In genomic region chr5:92078751-92079150, GRCm38 (mm10) we compare ENCODE assay signal across 27 mouse cellular contexts. TPM values are rescaled to one million over a fixed set of nuclear protein-coding genes. Genes with fewer than 3 reads are reported as not detected.
DNase-seq lines count a peak whose midpoint lies in the region; ATAC-seq and TF ChIP-seq lines count a peak whose summit lies in the region.
"Had no signal": no experiment of that assay in that cellular context is flagged by ENCODE, and none has a peak within 500 bp of the region (broad histone marks: within the 10 kb centered on the region; RNA-seq: fewer than 3 reads in every experiment).

No protein-coding gene starts in this region.

- TF ChIP-seq CTCF in ES-Bruce4 (IDR thresholded peaks at IDR 0.05; ENCODE audit: low read depth, low read length), result no peak
- TF ChIP-seq CTCF in liver, embryonic 14.5 days (IDR thresholded peaks at IDR 0.05; ENCODE audit: low read depth), result no peak

- no peak for ATAC-seq in heart, embryonic 13.5 days (ENCODE audit: extremely low read depth, insufficient number of reproducible peaks, low FRiP score, low TSS enrichment)
- no peak for ATAC-seq in liver, embryonic 12.5 days
- ATAC-seq in liver, embryonic 14.5 days (ENCODE audit: insufficient read depth), result no peak
- ATAC-seq: inflammation-experienced regulatory T-cells, adult 6 months; Patski had no signal

- no peak overlapping the region for H3K9ac ChIP-seq in heart, embryonic 13.5 days
- no peak overlapping the region for H3K9ac ChIP-seq in liver, embryonic 12.5 days
- no peak overlapping the region for H3K9ac ChIP-seq in ES-Bruce4 (ENCODE audit: low read depth, poor library complexity, severe bottlenecking)
- H3K9ac ChIP-seq in liver, embryonic 14.5 days (replicated peaks), result no peak overlapping the region
- H3K9ac ChIP-seq: embryonic facial prominence, embryonic 12.5 days; forebrain, embryonic 12.5 days; hindbrain, embryonic 14.5 days; limb, embryonic 15.5 days; lung, embryonic 14.5 days; neural tube, embryonic 12.5 days had no signal

- no peaks in the 10 kb centered on the region for H3K27me3 ChIP-seq in heart, embryonic 13.5 days (replicated peaks)
- H3K27me3 ChIP-seq in liver, embryonic 12.5 days (replicated peaks), result no peaks in the 10 kb centered on the region
- H3K27me3 ChIP-seq in ES-Bruce4 (ENCODE audit: control insufficient read depth, insufficient read depth, low read length, poor library complexity, severe bottlenecking), result no peaks in the 10 kb centered on the region
- H3K27me3 ChIP-seq in liver, embryonic 14.5 days (ENCODE audit: control insufficient read depth, insufficient read depth, low read length), result no peaks in the 10 kb centered on the region
- H3K27me3 ChIP-seq: embryonic facial prominence, embryonic 12.5 days; forebrain, embryonic 12.5 days; limb, embryonic 15.5 days; neural tube, embryonic 12.5 days; Patski had no signal

- H3K4me1 ChIP-seq in heart, embryonic 13.5 days, result peaks cover 49% of the 10 kb centered on the region
- peaks cover 76% of the 10 kb centered on the region for H3K4me1 ChIP-seq in liver, embryonic 12.5 days
- peaks cover 2% of the 10 kb centered on the region for H3K4me1 ChIP-seq in ES-Bruce4 (ENCODE audit: control insufficient read depth, insufficient read depth, low read length)
- peaks cover 34 to 41% of the 10 kb centered on the region in 2 experiments for H3K4me1 ChIP-seq in liver, embryonic 14.5 days (replicated peaks; ENCODE audit: control insufficient read depth in 2 of 2, insufficient read depth in 2 of 2, low read length in 1 of 2)

- intact Hi-C loops in heart, postnatal 36 days (cut with DNase I), result no loop called here

- no peak for TF ChIP-seq POLR2A in ES-Bruce4 (IDR thresholded peaks at IDR 0.05; ENCODE audit: insufficient read depth, low read length)

- no peak for TF ChIP-seq EP300 in ES-Bruce4 (IDR thresholded peaks at IDR 0.05; ENCODE audit: insufficient read depth, low read depth, low read length)
- TF ChIP-seq EP300 in liver, embryonic 14.5 days (IDR thresholded peaks at IDR 0.05; ENCODE audit: low read depth), result no peak

- H3K4me2 ChIP-seq in heart, embryonic 13.5 days, result peak overlapping the region; percentile 33
- peak overlapping the region; percentile 33 for H3K4me2 ChIP-seq in liver, embryonic 12.5 days
- H3K4me2 ChIP-seq in liver, embryonic 14.5 days (ENCODE audit: low read depth), result peak overlapping the region; percentile 24; the same call in 1 of the 2 replicates
- H3K4me2 ChIP-seq: embryonic facial prominence, embryonic 12.5 days; forebrain, embryonic 12.5 days; hindbrain, embryonic 14.5 days; limb, embryonic 15.5 days; lung, embryonic 14.5 days; neural tube, embryonic 12.5 days had no signal

- H3K4me3 ChIP-seq in heart, embryonic 13.5 days, result no peak overlapping the region
- no peak overlapping the region for H3K4me3 ChIP-seq in liver, embryonic 12.5 days
- no peak overlapping the region for H3K4me3 ChIP-seq in ES-Bruce4 (ENCODE audit: low read depth, low read length)
- H3K4me3 ChIP-seq in liver, embryonic 14.5 days (ENCODE audit: insufficient read depth in 1 of 2, low read depth in 2 of 2, low read length in 2 of 2), result no peak overlapping the region
- H3K4me3 ChIP-seq: embryonic facial prominence, embryonic 12.5 days; erythroblast, embryonic 14.5 days; forebrain, embryonic 12.5 days; limb, embryonic 15.5 days; neural tube, embryonic 12.5 days had no signal

- H3K27ac ChIP-seq in heart, embryonic 13.5 days (replicated peaks), result peak overlapping the region; percentile 65
- H3K27ac ChIP-seq in liver, embryonic 12.5 days, result 0 out of 2 replicates have a peak overlapping the region, but pooled peaks have one; percentile 20
- 0 out of 2 replicates have a peak overlapping the region, but pooled peaks have one; percentile 49 for H3K27ac ChIP-seq in ES-Bruce4 (ENCODE audit: insufficient read depth, low read length)
- no peak overlapping the region for H3K27ac ChIP-seq in liver, embryonic 14.5 days
- H3K27ac ChIP-seq: embryonic facial prominence, embryonic 12.5 days; forebrain, embryonic 12.5 days; hindbrain, embryonic 14.5 days; limb, embryonic 15.5 days; neural tube, embryonic 12.5 days had no signal

- H3K9me3 ChIP-seq in heart, embryonic 13.5 days, result no peaks in the 10 kb centered on the region
- no peaks in the 10 kb centered on the region for H3K9me3 ChIP-seq in liver, embryonic 12.5 days (replicated peaks)
- H3K9me3 ChIP-seq in ES-Bruce4 (replicated peaks; ENCODE audit: control insufficient read depth, insufficient read depth, low read length, poor library complexity, severe bottlenecking), result no peaks in the 10 kb centered on the region
- H3K9me3 ChIP-seq in liver, embryonic 14.5 days (ENCODE audit: control insufficient read depth, low read length), result no peaks in the 10 kb centered on the region
- H3K9me3 ChIP-seq: embryonic facial prominence, embryonic 12.5 days; forebrain, embryonic 12.5 days; G1E; limb, embryonic 15.5 days; neural tube, embryonic 12.5 days had no signal

- H3K36me3 ChIP-seq in heart, embryonic 13.5 days, result no peaks in the 10 kb centered on the region
- H3K36me3 ChIP-seq in liver, embryonic 12.5 days, result peaks cover 3% of the 10 kb centered on the region; the same call in 1 of the 2 replicates
- H3K36me3 ChIP-seq in ES-Bruce4 (ENCODE audit: control insufficient read depth, insufficient read depth, low read length, poor library complexity, severe bottlenecking), result peaks cover 6% of the 10 kb centered on the region
- no peaks in the 10 kb centered on the region for H3K36me3 ChIP-seq in liver, embryonic 14.5 days (replicated peaks; ENCODE audit: control insufficient read depth, insufficient read depth, low read depth)
- H3K36me3 ChIP-seq: embryonic facial prominence, embryonic 12.5 days; forebrain, embryonic 12.5 days; limb, embryonic 15.5 days; neural tube, embryonic 12.5 days had no signal

- no peak for DNase-seq in heart, postnatal 36 days
- no peak for DNase-seq in liver
- DNase-seq in liver, embryonic 14.5 days (ENCODE audit: low read depth in 3 of 3, low spot score in 3 of 3), result no peak
- no peak for DNase-seq in kidney, adult 18-20 months
- DNase-seq: adrenal gland, adult 2 months; cerebellum, adult 11-12 months; cerebellum, postnatal 14 days; gastrocnemius, postnatal 25 days; kidney, adult 2 months; kidney, postnatal 10 days; left cerebral cortex, postnatal 4 days; lung, embryonic 14.5 days; midbrain, embryonic 14.5 days; right cerebral cortex, postnatal 14 days; thymus, postnatal 36 days had no signal

RNA-seq across cellular contexts. Expression of gene G3bp2, which starts 4.8 kb away (rescaled TPM):
- 132 and 153 TPM in 2 replicates for polyA plus RNA-seq in heart, embryonic 13.5 days (2015; fragmentation: Nextera tagmentation; extraction: Ambion mirVana)
- 10 to 100 TPM; 59.1 to 61.2 TPM for total RNA-seq in heart, postnatal 36 days (2021)
- polyA plus RNA-seq in liver, embryonic 12.5 days (2016; fragmentation: Nextera tagmentation; extraction: Ambion mirVana), result 84.0 and 87.0 TPM in 2 replicates
- polyA plus RNA-seq in ES-Bruce4 (2011; ENCODE audit: insufficient read depth, insufficient read length, low read depth, missing spikeins), result 203 and 213 TPM in 2 replicates
- 12.5 and 19.0 TPM in 2 replicates for polyA plus RNA-seq in liver, embryonic 14.5 days (2012; rRNA removed)
- 54.3 and 56.0 TPM in 2 replicates for polyA plus RNA-seq in liver, embryonic 14.5 days (2014; fragmentation: Nextera tagmentation; extraction: Ambion mirVana)

RNA-seq across cellular contexts. Expression of gene Cdkl2, which starts 35.1 kb away (rescaled TPM):
- 0.66 and 1.1 TPM in 2 replicates for polyA plus RNA-seq in heart, embryonic 13.5 days (2015; fragmentation: Nextera tagmentation; extraction: Ambion mirVana)
- total RNA-seq in heart, postnatal 36 days (2021), result 1 to 10 TPM; 3.6 to 3.7 TPM
- polyA plus RNA-seq in liver, embryonic 12.5 days (2016; fragmentation: Nextera tagmentation; extraction: Ambion mirVana), result 0.25 and 0.35 TPM in 2 replicates
- polyA plus RNA-seq in ES-Bruce4 (2011; ENCODE audit: insufficient read depth, insufficient read length, low read depth, missing spikeins), result 5.2 and 6.1 TPM in 2 replicates
- polyA plus RNA-seq in liver, embryonic 14.5 days (2012; rRNA removed), result 0.11 and 0.13 TPM in 2 replicates
- polyA plus RNA-seq in liver, embryonic 14.5 days (2014; fragmentation: Nextera tagmentation; extraction: Ambion mirVana), result 0.30 and 0.49 TPM in 2 replicates
- polyA plus RNA-seq: erythroblast, embryonic 14.5 days had no signal

RNA-seq across cellular contexts. Expression of gene Uso1, which starts 59.0 kb away (rescaled TPM):
- polyA plus RNA-seq in heart, embryonic 13.5 days (2015; fragmentation: Nextera tagmentation; extraction: Ambion mirVana), result 30.2 and 32.1 TPM in 2 replicates
- total RNA-seq in heart, postnatal 36 days (2021), result 10 to 100 TPM; 38.7 to 40.2 TPM
- 35.6 and 37.1 TPM in 2 replicates for polyA plus RNA-seq in liver, embryonic 12.5 days (2016; fragmentation: Nextera tagmentation; extraction: Ambion mirVana)
- 66.0 and 72.8 TPM in 2 replicates for polyA plus RNA-seq in ES-Bruce4 (2011; ENCODE audit: insufficient read depth, insufficient read length, low read depth, missing spikeins)
- polyA plus RNA-seq in liver, embryonic 14.5 days (2012; rRNA removed), result 11.1 and 18.6 TPM in 2 replicates
- 14.3 and 14.7 TPM in 2 replicates for polyA plus RNA-seq in liver, embryonic 14.5 days (2014; fragmentation: Nextera tagmentation; extraction: Ambion mirVana)
